8 mouse cellular contexts compared by ENCODE assay signal in the genomic region with DNA sequence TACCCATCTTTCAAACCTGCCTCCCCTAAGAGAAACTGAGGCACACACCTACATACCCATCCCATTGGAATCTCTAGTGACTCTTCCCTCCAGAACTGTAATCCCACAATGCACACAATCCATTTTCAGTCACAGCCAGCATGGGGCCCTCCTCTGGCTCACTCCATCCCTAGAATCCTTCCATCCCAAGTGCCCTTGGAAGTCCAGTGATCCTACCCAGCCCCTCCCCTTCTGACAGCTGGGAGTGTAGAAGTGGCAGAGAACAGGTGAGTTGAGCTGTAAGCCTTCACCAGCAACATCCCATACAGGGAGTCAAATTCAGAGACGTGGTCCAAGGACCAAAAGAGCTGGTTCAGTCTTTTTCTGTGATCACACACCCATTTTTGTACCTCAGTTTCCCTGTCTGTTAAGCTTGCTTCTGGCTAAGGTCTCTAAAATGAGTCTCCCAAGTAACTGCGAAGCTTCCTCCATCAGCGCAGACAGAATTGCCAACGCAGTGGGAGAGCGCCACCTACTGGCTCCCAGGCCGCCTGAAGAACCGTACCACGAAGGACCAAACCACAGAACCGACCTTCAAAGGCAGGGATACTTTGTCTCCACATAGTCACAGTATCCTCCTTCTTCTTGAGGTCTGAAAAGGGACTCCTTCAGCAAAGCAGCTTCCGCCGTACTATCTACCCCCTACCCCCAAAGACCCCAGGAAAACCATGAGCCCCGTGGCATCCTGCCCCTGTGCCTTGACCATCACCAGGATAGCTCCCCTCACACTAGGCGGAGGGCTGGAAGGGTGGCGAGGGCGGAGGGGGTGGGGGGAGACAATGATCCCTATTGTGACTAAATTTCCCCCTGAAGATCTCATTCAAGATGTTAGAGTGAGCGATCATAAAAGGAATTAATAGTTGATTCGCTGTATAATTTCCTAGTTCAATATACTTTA.
DNase-seq lines count a peak whose midpoint lies in the region; ATAC-seq and TF ChIP-seq lines count a peak whose summit lies in the region.

No protein-coding gene starts in this region.

- no peaks in the 10 kb centered on the region for H3K4me1 ChIP-seq in hindbrain, postnatal 0 days (ENCODE audit: insufficient read depth, low read length)
- H3K4me1 ChIP-seq in midbrain, embryonic 10.5 days: peaks cover 14% of the 10 kb centered on the region

- no peak overlapping the region for H3K4me3 ChIP-seq in hindbrain, postnatal 0 days (ENCODE audit: low read length)
- H3K4me3 ChIP-seq in midbrain, embryonic 10.5 days: 0 out of 2 replicates have a peak overlapping the region, but pooled peaks have one; percentile 16

- peak; percentile 68 for ATAC-seq in Patski
- peak; percentile 68 for ATAC-seq in hindbrain, postnatal 0 days

- CTCF ChIA-PET in Patski (lab: Charles Lee): interaction anchor here (0.7 to 1.7 kb wide), 28 partner anchors 13 to 1713 kb away, joined by 3 to 10 read pairs (median 4); a partner anchor contains a TSS

- POLR2A ChIA-PET in Patski (lab: Charles Lee): interaction anchor here (0.5 to 0.9 kb wide), 3 partner anchors 211 to 1367 kb away, joined by 3 read pairs; no protein-coding TSS in a partner anchor

- no peak overlapping the region for H3K27ac ChIP-seq in hindbrain, postnatal 0 days
- no peak overlapping the region for H3K27ac ChIP-seq in midbrain, embryonic 10.5 days (replicated peaks)

- 5% methylated on average over 17 of the region's 17 CpGs for WGBS in hindbrain, postnatal 0 days
- 10% methylated on average over 17 of the region's 17 CpGs for WGBS in midbrain, embryonic 10.5 days

- peak overlapping the region; percentile 24; the same call in 1 of the 2 replicates for H3K4me2 ChIP-seq in hindbrain, postnatal 0 days (ENCODE audit: low read depth, low read length)

- TF ChIP-seq CTCF in Patski (IDR thresholded peaks at IDR 0.05): peak; percentile 97
- TF ChIP-seq CTCF in hindbrain, postnatal 0 days (IDR thresholded peaks at IDR 0.05; ENCODE audit: low read depth): peak; percentile 98

- no peak for DNase-seq in Patski (ENCODE audit: low read depth, low spot score)
- DNase-seq in cerebellum, adult 9-10 months: peak; percentile 56
- peak; percentile 50 to 96 for DNase-seq in frontal cortex, adult 2 months (ENCODE audit: extremely low spot score in 1 of 2, low spot score in 1 of 2)
- DNase-seq in hindbrain, postnatal 0 days (ENCODE audit: low spot score): peak; percentile 94
- DNase-seq in left cerebral cortex, adult 8-10 months (ENCODE audit: low spot score in 2 of 2): peak; percentile 32 to 78
- peak; percentile 86 for DNase-seq in midbrain, embryonic 10.5 days (ENCODE audit: low spot score)
- DNase-seq in right cerebral cortex, postnatal 25 days: peak; percentile 79
- DNase-seq in urinary bladder, postnatal 36 days (ENCODE audit: low spot score in 2 of 2): peak; percentile 78 to 85

- in situ Hi-C loops in Patski (cut with MboI; ENCODE audit: low pct_unique_long_range_greater_than_20kb): loop anchor here (5.0 to 25.0 kb wide), 3 partner anchors 164 to 966 kb away; no protein-coding TSS in a partner anchor

- no peaks in the 10 kb centered on the region for H3K36me3 ChIP-seq in hindbrain, postnatal 0 days (ENCODE audit: insufficient read depth, low read length)
- H3K36me3 ChIP-seq in midbrain, embryonic 10.5 days: no peaks in the 10 kb centered on the region

- H3K9me3 ChIP-seq in hindbrain, postnatal 0 days (ENCODE audit: low read length): no peaks in the 10 kb centered on the region
- H3K9me3 ChIP-seq in midbrain, embryonic 10.5 days (replicated peaks): no peaks in the 10 kb centered on the region

- no peak overlapping the region for H3K9ac ChIP-seq in hindbrain, postnatal 0 days (replicated peaks; ENCODE audit: low read length)

- peaks cover 8% of the 10 kb centered on the region for H3K27me3 ChIP-seq in Patski
- H3K27me3 ChIP-seq in hindbrain, postnatal 0 days (ENCODE audit: insufficient read depth, low read length): peaks cover 18% of the 10 kb centered on the region
- H3K27me3 ChIP-seq in midbrain, embryonic 10.5 days (ENCODE audit: low read depth, poor library complexity, severe bottlenecking): peaks cover 47% of the 10 kb centered on the region
